Mouse (Mus musculus): ENCODE results near the gene Cd86. TPM values are rescaled to one million over a fixed set of nuclear protein-coding genes. Genes with fewer than 3 reads are reported as not detected.

The Cd86 gene
- polyA plus RNA-seq, 1 experiment = 0.32 TPM

GRCm38 (mm10) chr16:36697331-36697730, 31.4 kb upstream of the Cd86 start:
- no peaks in the 10 kb centered on the region for H3K36me3 ChIP-seq (ENCODE audit: control insufficient read depth, insufficient read depth, low read length)
- H3K4me1 ChIP-seq (ENCODE audit: control insufficient read depth, insufficient read depth, low read length) = peaks cover 5% of the 10 kb centered on the region
- no peak overlapping the region for H3K4me3 ChIP-seq (ENCODE audit: control insufficient read depth, low read depth, low read length)
- H3K27me3 ChIP-seq (ENCODE audit: control insufficient read depth, insufficient read depth, low read length) = no peaks in the 10 kb centered on the region
- H3K27ac ChIP-seq (ENCODE audit: control insufficient read depth, insufficient read depth, low read depth, low read length) = no peak overlapping the region
- no peak for TF ChIP-seq POLR2A (IDR thresholded peaks at IDR 0.05; ENCODE audit: control insufficient read depth, low read depth, low read length)
- TF ChIP-seq CTCF (IDR thresholded peaks at IDR 0.05; ENCODE audit: control insufficient read depth, insufficient read depth, insufficient replicate concordance, low read depth, low read length) = no peak

DNA sequence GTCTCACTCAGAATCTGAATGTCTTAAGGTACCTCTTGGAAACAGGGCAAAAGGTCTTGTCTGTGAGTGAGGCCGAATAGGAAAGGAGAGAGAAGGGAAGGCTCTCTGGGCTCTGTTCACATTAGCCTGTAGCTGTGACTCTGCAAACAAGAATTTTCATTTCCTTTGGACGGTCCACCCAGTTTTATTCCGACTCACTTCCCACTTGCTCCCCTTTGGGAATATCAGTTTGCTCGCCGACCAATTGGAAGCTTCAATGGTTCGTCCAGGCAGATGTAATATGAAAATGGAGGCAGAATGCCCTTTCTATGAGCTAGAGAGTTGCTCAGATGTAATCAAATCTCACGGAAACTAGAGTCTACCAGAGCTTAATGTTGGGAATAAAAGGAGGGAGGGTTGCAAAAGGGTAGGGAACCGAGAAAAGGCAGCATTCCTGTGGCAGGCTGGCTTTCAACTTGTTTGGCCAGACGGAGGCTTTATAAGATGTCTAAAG, 29.0 kb upstream of the Cd86 start:
- Histone ChIP-seq H3K27ac (ENCODE audit: control insufficient read depth, insufficient read depth, low read depth, low read length) (no peak overlapping the region), H3K27me3 (ENCODE audit: control insufficient read depth, insufficient read depth, low read length) (no peaks in the 10 kb centered on the region), H3K4me1 (ENCODE audit: control insufficient read depth, insufficient read depth, low read length) (peaks cover 5% of the 10 kb centered on the region), H3K36me3 (ENCODE audit: control insufficient read depth, insufficient read depth, low read length) (no peaks in the 10 kb centered on the region), H3K4me3 (ENCODE audit: control insufficient read depth, low read depth, low read length) (no peak overlapping the region)
- no peak for TF ChIP-seq CTCF (IDR thresholded peaks at IDR 0.05; ENCODE audit: control insufficient read depth, insufficient read depth, insufficient replicate concordance, low read depth, low read length)
- no peak for TF ChIP-seq POLR2A (IDR thresholded peaks at IDR 0.05; ENCODE audit: control insufficient read depth, low read depth, low read length)

DNA sequence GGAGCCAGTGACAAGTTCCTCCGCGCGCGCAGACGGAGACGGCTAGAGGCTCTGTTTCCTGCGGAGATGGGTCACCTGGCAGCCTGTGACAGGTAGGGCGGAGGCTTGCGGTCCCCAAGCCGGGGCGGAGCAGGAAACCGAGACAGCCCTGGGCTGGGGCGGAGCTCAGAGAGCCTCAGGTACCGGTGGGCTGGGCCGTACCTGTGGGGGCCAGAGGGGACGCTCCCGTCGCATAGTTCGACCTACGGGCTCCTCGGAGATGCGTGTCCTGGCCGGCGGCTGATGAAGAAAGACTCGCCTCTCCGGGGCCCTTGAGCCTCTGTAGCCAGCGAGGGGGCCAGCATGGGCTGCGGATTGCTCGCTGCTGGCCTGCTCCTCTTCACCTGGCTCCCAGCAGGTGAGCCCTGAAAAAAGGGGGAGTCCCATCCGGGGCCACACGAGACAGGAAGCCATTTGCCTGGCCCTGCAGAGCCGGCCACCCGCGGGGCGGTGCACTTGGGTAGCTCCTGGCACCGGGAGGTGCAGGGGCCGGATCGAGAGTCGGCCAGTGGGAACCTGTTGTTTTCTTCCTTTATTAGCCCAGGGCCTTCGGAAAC, 28.0 kb upstream of the Cd86 start, which contains the start of gene Ildr1:
TSS of gene Ildr1 (plus strand) at position 161 of the 596 bp plus-strand sequence.
- Histone ChIP-seq H3K4me3 (ENCODE audit: control insufficient read depth, low read depth, low read length) (no peak within 1 kb of the TSS; the same call in 1 of the 2 replicates), H3K27me3 (ENCODE audit: control insufficient read depth, insufficient read depth, low read length) (no peaks in the 10 kb centered on the region), H3K4me1 (ENCODE audit: control insufficient read depth, insufficient read depth, low read length) (peaks cover 5% of the 10 kb centered on the region), H3K36me3 (ENCODE audit: control insufficient read depth, insufficient read depth, low read length) (no peaks in the 10 kb centered on the region), H3K27ac (ENCODE audit: control insufficient read depth, insufficient read depth, low read depth, low read length) (no peak within 1 kb of the TSS)
- TF ChIP-seq POLR2A (IDR thresholded peaks at IDR 0.05; ENCODE audit: control insufficient read depth, low read depth, low read length) = no peak
- no peak for TF ChIP-seq CTCF (IDR thresholded peaks at IDR 0.05; ENCODE audit: control insufficient read depth, insufficient read depth, insufficient replicate concordance, low read depth, low read length)

- Histone ChIP-seq H3K36me3 (ENCODE audit: control insufficient read depth, insufficient read depth, low read length) (no peaks in the 10 kb centered on the region), H3K4me3 (ENCODE audit: control insufficient read depth, low read depth, low read length) (no peak overlapping the region), H3K27ac (ENCODE audit: control insufficient read depth, insufficient read depth, low read depth, low read length) (no peak overlapping the region)
These were observed 25.6 kb upstream of the Cd86 start for GRCm38 (mm10) chr16:36691484-36691883.

GRCm38 (mm10) chr16:36688076-36688475, 22.2 kb upstream of the Cd86 start:
- no peak overlapping the region for H3K4me3 ChIP-seq (ENCODE audit: control insufficient read depth, low read depth, low read length)
- no peaks in the 10 kb centered on the region for H3K36me3 ChIP-seq (ENCODE audit: control insufficient read depth, insufficient read depth, low read length)
- H3K4me1 ChIP-seq (ENCODE audit: control insufficient read depth, insufficient read depth, low read length) = no peaks in the 10 kb centered on the region
- no peaks in the 10 kb centered on the region for H3K27me3 ChIP-seq (ENCODE audit: control insufficient read depth, insufficient read depth, low read length)
- no peak for TF ChIP-seq CTCF (IDR thresholded peaks at IDR 0.05; ENCODE audit: control insufficient read depth, insufficient read depth, insufficient replicate concordance, low read depth, low read length)
- no peak for TF ChIP-seq POLR2A (IDR thresholded peaks at IDR 0.05; ENCODE audit: control insufficient read depth, low read depth, low read length)
- no peak overlapping the region for H3K27ac ChIP-seq (ENCODE audit: control insufficient read depth, insufficient read depth, low read depth, low read length)

More at GRCm38 (mm10) chr16:36691484-36691883, 25.6 kb upstream of the Cd86 start:
- TF ChIP-seq CTCF (IDR thresholded peaks at IDR 0.05; ENCODE audit: control insufficient read depth, insufficient read depth, insufficient replicate concordance, low read depth, low read length) = no peak
- TF ChIP-seq POLR2A (IDR thresholded peaks at IDR 0.05; ENCODE audit: control insufficient read depth, low read depth, low read length) = no peak
- Histone ChIP-seq H3K4me1 (ENCODE audit: control insufficient read depth, insufficient read depth, low read length) (peaks cover 5% of the 10 kb centered on the region), H3K27me3 (ENCODE audit: control insufficient read depth, insufficient read depth, low read length) (no peaks in the 10 kb centered on the region)

DNA sequence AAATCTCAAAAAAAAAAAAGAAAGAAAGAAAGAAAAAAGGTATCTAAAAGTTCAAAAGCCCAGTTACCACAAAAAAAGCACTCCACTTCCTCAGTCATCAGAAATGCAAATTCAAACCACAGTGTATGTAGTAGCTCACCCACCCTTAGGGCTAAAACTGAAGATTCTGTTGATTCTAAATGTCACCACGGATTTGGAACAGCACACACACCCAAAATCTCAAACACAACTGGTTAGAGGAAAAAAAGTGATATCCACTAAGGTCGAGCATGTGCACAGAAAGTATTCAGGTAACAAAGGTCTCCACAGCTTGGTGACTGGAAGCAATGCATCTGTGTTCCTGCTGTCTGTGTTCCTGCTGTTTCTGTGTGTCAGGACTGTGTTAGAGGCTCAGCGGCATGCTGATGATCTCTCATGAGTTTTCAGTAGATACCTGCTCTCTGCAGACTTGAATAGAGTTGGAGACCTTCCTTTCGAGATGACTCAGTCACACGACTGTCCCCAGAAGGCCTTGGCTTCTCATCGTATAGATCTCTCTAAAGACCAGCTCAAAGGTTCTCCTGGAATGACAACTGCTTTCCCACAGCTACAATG, 18.5 kb upstream of the Cd86 start:
- Histone ChIP-seq H3K4me3 (ENCODE audit: control insufficient read depth, low read depth, low read length) (no peak overlapping the region), H3K4me1 (ENCODE audit: control insufficient read depth, insufficient read depth, low read length) (no peaks in the 10 kb centered on the region), H3K27ac (ENCODE audit: control insufficient read depth, insufficient read depth, low read depth, low read length) (no peak overlapping the region), H3K27me3 (ENCODE audit: control insufficient read depth, insufficient read depth, low read length) (no peaks in the 10 kb centered on the region), H3K36me3 (ENCODE audit: control insufficient read depth, insufficient read depth, low read length) (no peaks in the 10 kb centered on the region)
- TF ChIP-seq CTCF (IDR thresholded peaks at IDR 0.05; ENCODE audit: control insufficient read depth, insufficient read depth, insufficient replicate concordance, low read depth, low read length) (no peak), POLR2A (IDR thresholded peaks at IDR 0.05; ENCODE audit: control insufficient read depth, low read depth, low read length) (no peak)

GRCm38 (mm10) chr16:36681829-36682228, 15.9 kb upstream of the Cd86 start:
- Histone ChIP-seq H3K36me3 (ENCODE audit: control insufficient read depth, insufficient read depth, low read length) (no peaks in the 10 kb centered on the region), H3K27ac (ENCODE audit: control insufficient read depth, insufficient read depth, low read depth, low read length) (no peak overlapping the region), H3K4me1 (ENCODE audit: control insufficient read depth, insufficient read depth, low read length) (no peaks in the 10 kb centered on the region), H3K27me3 (ENCODE audit: control insufficient read depth, insufficient read depth, low read length) (no peaks in the 10 kb centered on the region), H3K4me3 (ENCODE audit: control insufficient read depth, low read depth, low read length) (no peak overlapping the region)
- no peak for TF ChIP-seq CTCF (IDR thresholded peaks at IDR 0.05; ENCODE audit: control insufficient read depth, insufficient read depth, insufficient replicate concordance, low read depth, low read length)
- no peak for TF ChIP-seq POLR2A (IDR thresholded peaks at IDR 0.05; ENCODE audit: control insufficient read depth, low read depth, low read length)
